Mouse (Mus musculus) right cerebral cortex, adult 18-20 months (tissue): ENCODE results near the gene Sfrp5.

Source experiments
- DNase-seq: peaks from one replicate; pipeline ENCODE4 v3.0.0; 2022; ENCODE audit warnings: mixed read lengths

The Sfrp5 gene

GRCm38 (mm10) chr19:42201696-42202381 is at the start of gene Sfrp5:
Gene Sfrp5, minus strand, starts transcription at chr19:42202252.
- no peak for DNase-seq

GRCm38 (mm10) chr19:42249976-42250914 is 48.2 kb upstream of the Sfrp5 start:
- no peak for DNase-seq

- no peak for DNase-seq
Observed at GRCm38 (mm10) chr19:42247519-42247918, 45.5 kb upstream of the Sfrp5 start, which contains the start of gene Golga7b. Gene Golga7b, plus strand, starts transcription at chr19:42247574.

GRCm38 (mm10) chr19:42246626-42247025 is 44.6 kb upstream of the Sfrp5 start:
- peak; percentile 34 for DNase-seq

- no peak for DNase-seq
Observed at GRCm38 (mm10) chr19:42243401-42243800, 41.3 kb upstream of the Sfrp5 start.

GRCm38 (mm10) chr19:42240881-42241280 is 38.8 kb upstream of the Sfrp5 start:
- DNase-seq, result no peak

- peak; percentile 38 for DNase-seq
Observed at GRCm38 (mm10) chr19:42238341-42238715, 36.3 kb upstream of the Sfrp5 start.

- peak; percentile 77 for DNase-seq
Observed at GRCm38 (mm10) chr19:42237602-42238340, 35.7 kb upstream of the Sfrp5 start.

GRCm38 (mm10) chr19:42230986-42231385 is 28.9 kb upstream of the Sfrp5 start:
- DNase-seq, result no peak

- no peak for DNase-seq
Observed at GRCm38 (mm10) chr19:42230288-42230568, 28.2 kb upstream of the Sfrp5 start.

- DNase-seq, result no peak
Observed at GRCm38 (mm10) chr19:42229499-42230287, 27.6 kb upstream of the Sfrp5 start.

GRCm38 (mm10) chr19:42226451-42226850 is 24.4 kb upstream of the Sfrp5 start:
- DNase-seq, result peak; percentile 46

GRCm38 (mm10) chr19:42217374-42217763 is 15.3 kb upstream of the Sfrp5 start:
- DNase-seq, result peak; percentile 45

GRCm38 (mm10) chr19:42216699-42217373 is 14.8 kb upstream of the Sfrp5 start:
- DNase-seq, result no peak

GRCm38 (mm10) chr19:42214601-42215000 is 12.5 kb upstream of the Sfrp5 start:
- DNase-seq, result no peak

- no peak for DNase-seq
Observed at GRCm38 (mm10) chr19:42211936-42212335, 9.9 kb upstream of the Sfrp5 start.

- no peak for DNase-seq
Observed at GRCm38 (mm10) chr19:42209976-42210375, 7.9 kb upstream of the Sfrp5 start.

- DNase-seq, result no peak
Observed at GRCm38 (mm10) chr19:42209485-42209884, 7.4 kb upstream of the Sfrp5 start.

- DNase-seq, result no peak
Observed at GRCm38 (mm10) chr19:42205201-42205600, 3.1 kb upstream of the Sfrp5 start.

- no peak for DNase-seq
Observed at GRCm38 (mm10) chr19:42204306-42204705, 2.3 kb upstream of the Sfrp5 start.

- DNase-seq, result no peak
Observed at GRCm38 (mm10) chr19:42202467-42202866, 415 bp upstream of the Sfrp5 start.

GRCm38 (mm10) chr19:42198026-42198425 is 4.0 kb downstream of the Sfrp5 start:
- DNase-seq, result no peak
